Mouse (Mus musculus): ENCODE data around the gene Cabp7. TPM values are rescaled to one million over a fixed set of nuclear protein-coding genes. Genes with fewer than 3 reads are reported as not detected.

Gene Cabp7
- total and polyA plus RNA-seq, 2 experiments = not detected

DNA sequence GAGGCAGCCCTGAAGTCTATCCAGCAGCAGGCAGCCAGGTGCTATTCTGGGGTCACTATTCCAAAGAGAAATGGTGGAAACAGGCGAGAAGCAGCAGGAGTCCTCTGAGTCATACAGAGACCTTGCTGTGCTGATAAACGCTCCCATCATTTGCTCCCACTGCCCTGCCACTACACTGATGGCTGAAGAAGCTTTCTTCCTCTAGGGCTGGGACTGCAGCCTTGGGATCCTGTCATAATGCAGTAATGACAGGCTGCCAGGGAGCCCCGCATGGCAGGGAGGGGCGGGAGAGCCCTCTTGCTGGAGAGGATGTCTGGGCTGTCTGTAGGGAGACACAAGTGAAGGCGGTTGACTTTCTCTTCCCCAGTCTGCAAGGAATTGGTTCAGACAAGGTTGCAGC is 17.9 kb upstream of the Cabp7 start:
- Histone ChIP-seq H3K4me3 (ENCODE audit: insufficient read depth, low read depth, low read length) (no peak overlapping the region), H3K79me2 (ENCODE audit: control insufficient read depth, insufficient read depth, low read length) (no peaks in the 10 kb centered on the region), H3K27me3 (ENCODE audit: control insufficient read depth, insufficient read depth, low read length) (no peaks in the 10 kb centered on the region), H3K4me1 (ENCODE audit: control insufficient read depth, insufficient read depth, low read length) (no peaks in the 10 kb centered on the region), H3K36me3 (ENCODE audit: control insufficient read depth, insufficient read depth, low read length) (no peaks in the 10 kb centered on the region; the same call in 1 of the 2 replicates), H3K9ac (ENCODE audit: low read depth, low read length) (no peak overlapping the region), H3K27ac (replicated peaks; ENCODE audit: insufficient read depth, low read depth, low read length) (no peak overlapping the region)
- TF ChIP-seq POLR2A (IDR thresholded peaks at IDR 0.05; ENCODE audit: extremely low read depth, insufficient read depth, low read length) = no peak
- TF ChIP-seq CTCF (IDR thresholded peaks at IDR 0.05; ENCODE audit: low read depth, low read length) = no peak
- WGBS = 58% methylated on average over 5 of the region's 5 CpGs
- DNase-seq (ENCODE audit: extremely low read depth, low read depth, low spot score) = no peak

- no peaks in the 10 kb centered on the region for H3K36me3 ChIP-seq (ENCODE audit: control insufficient read depth, insufficient read depth, low read length)
- H3K27ac ChIP-seq (replicated peaks; ENCODE audit: insufficient read depth, low read depth, low read length) = no peak overlapping the region
- no peak for TF ChIP-seq CTCF (IDR thresholded peaks at IDR 0.05; ENCODE audit: low read depth, low read length)
- no peak for TF ChIP-seq POLR2A (IDR thresholded peaks at IDR 0.05; ENCODE audit: extremely low read depth, insufficient read depth, low read length)
- H3K27me3 ChIP-seq (ENCODE audit: control insufficient read depth, insufficient read depth, low read length) = no peaks in the 10 kb centered on the region
- H3K4me3 ChIP-seq (ENCODE audit: insufficient read depth, low read depth, low read length) = no peak overlapping the region
- no peaks in the 10 kb centered on the region for H3K4me1 ChIP-seq (ENCODE audit: control insufficient read depth, insufficient read depth, low read length)
- no peak for DNase-seq (ENCODE audit: extremely low read depth, low read depth, low spot score)
- no peak overlapping the region for H3K9ac ChIP-seq (ENCODE audit: low read depth, low read length)
- 20% methylated on average over 5 of the region's 5 CpGs for WGBS
- no peaks in the 10 kb centered on the region for H3K79me2 ChIP-seq (ENCODE audit: control insufficient read depth, insufficient read depth, low read length)
Measured at GRCm38 (mm10) chr11:4763631-4764030, 17.1 kb upstream of the Cabp7 start.

DNA sequence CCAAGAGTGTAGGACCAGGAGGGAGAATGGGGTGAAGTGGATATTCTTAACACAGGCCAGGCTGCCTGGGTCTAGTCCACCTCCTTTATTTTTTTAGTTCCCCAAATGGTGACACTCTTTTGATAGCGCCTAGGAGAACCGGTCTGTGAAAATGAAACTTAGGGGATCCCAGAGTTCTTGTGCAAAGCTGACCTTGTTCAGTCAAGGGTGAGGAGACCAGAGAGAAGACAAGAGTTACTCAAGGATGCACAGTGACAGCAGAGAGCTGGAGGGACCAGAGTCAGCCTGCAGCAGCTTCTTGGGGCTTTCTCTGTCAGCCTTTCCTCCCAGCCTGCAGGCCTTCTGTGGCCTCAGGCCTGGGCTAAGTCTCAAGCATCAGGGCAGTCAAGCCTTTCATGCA is 15.9 kb upstream of the Cabp7 start:
- H3K4me3 ChIP-seq (ENCODE audit: insufficient read depth, low read depth, low read length) = no peak overlapping the region
- DNase-seq (ENCODE audit: extremely low read depth, low read depth, low spot score) = no peak
- no peaks in the 10 kb centered on the region for H3K27me3 ChIP-seq (ENCODE audit: control insufficient read depth, insufficient read depth, low read length)
- no peak for TF ChIP-seq POLR2A (IDR thresholded peaks at IDR 0.05; ENCODE audit: extremely low read depth, insufficient read depth, low read length)
- TF ChIP-seq CTCF (IDR thresholded peaks at IDR 0.05; ENCODE audit: low read depth, low read length) = no peak
- no peak overlapping the region for H3K27ac ChIP-seq (replicated peaks; ENCODE audit: insufficient read depth, low read depth, low read length)
- WGBS = 30% methylated on average over 2 of the region's 2 CpGs
- no peaks in the 10 kb centered on the region for H3K4me1 ChIP-seq (ENCODE audit: control insufficient read depth, insufficient read depth, low read length)
- no peaks in the 10 kb centered on the region for H3K36me3 ChIP-seq (ENCODE audit: control insufficient read depth, insufficient read depth, low read length)
- H3K9ac ChIP-seq (ENCODE audit: low read depth, low read length) = no peak overlapping the region
- no peaks in the 10 kb centered on the region for H3K79me2 ChIP-seq (ENCODE audit: control insufficient read depth, insufficient read depth, low read length)

DNA sequence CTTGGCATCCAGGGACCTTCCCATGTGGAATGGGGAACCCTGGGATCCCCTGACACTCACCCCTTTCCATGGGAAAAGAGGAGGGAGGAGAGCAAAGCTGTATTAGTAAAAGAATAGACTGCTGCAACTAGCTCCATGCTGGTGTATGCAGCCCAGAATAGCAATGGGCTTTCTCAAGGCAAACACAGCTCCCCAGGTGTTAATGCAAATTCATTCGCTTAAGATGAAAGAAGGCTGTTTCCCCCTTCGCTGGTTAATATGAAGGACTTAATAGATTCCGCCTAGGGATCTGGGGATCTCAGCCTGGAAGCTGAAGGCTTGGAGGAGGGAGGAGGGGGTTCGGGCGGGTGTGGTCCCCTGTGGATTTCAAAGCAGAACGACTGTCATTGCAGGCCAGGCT is 15.4 kb upstream of the Cabp7 start:
- Histone ChIP-seq H3K27me3 (ENCODE audit: control insufficient read depth, insufficient read depth, low read length) (no peaks in the 10 kb centered on the region), H3K27ac (replicated peaks; ENCODE audit: insufficient read depth, low read depth, low read length) (no peak overlapping the region), H3K4me3 (ENCODE audit: insufficient read depth, low read depth, low read length) (no peak overlapping the region), H3K4me1 (ENCODE audit: control insufficient read depth, insufficient read depth, low read length) (no peaks in the 10 kb centered on the region), H3K9ac (ENCODE audit: low read depth, low read length) (no peak overlapping the region), H3K36me3 (ENCODE audit: control insufficient read depth, insufficient read depth, low read length) (no peaks in the 10 kb centered on the region), H3K79me2 (ENCODE audit: control insufficient read depth, insufficient read depth, low read length) (no peaks in the 10 kb centered on the region)
- WGBS = 28% methylated on average over 6 of the region's 6 CpGs
- DNase-seq (ENCODE audit: extremely low read depth, low read depth, low spot score) = no peak
- no peak for TF ChIP-seq CTCF (IDR thresholded peaks at IDR 0.05; ENCODE audit: low read depth, low read length)
- TF ChIP-seq POLR2A (IDR thresholded peaks at IDR 0.05; ENCODE audit: extremely low read depth, insufficient read depth, low read length) = no peak

DNA sequence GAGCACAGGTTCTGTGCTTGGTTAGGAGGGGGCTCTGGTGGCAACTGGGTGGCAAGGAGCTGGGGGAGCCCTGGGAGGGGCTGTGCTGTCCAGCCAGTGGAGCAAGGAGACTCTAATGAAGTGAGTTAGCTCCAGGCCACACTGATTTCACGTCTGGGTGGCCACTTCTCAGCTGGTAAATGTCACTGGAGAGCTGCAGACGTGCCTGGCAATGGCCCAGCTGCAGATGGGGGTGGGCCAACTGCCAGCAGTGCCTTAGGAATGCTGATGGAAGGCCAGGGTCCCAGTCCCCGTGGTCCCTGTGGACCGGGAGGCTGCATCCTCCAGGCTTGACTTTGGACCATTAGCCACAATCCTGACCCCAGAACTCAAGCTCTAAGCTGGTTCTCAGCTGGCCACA is 13.9 kb upstream of the Cabp7 start:
- Histone ChIP-seq H3K9ac (ENCODE audit: low read depth, low read length) (no peak overlapping the region), H3K4me3 (ENCODE audit: insufficient read depth, low read depth, low read length) (no peak overlapping the region), H3K27me3 (ENCODE audit: control insufficient read depth, insufficient read depth, low read length) (no peaks in the 10 kb centered on the region), H3K27ac (replicated peaks; ENCODE audit: insufficient read depth, low read depth, low read length) (no peak overlapping the region), H3K4me1 (ENCODE audit: control insufficient read depth, insufficient read depth, low read length) (no peaks in the 10 kb centered on the region), H3K79me2 (ENCODE audit: control insufficient read depth, insufficient read depth, low read length) (no peaks in the 10 kb centered on the region), H3K36me3 (ENCODE audit: control insufficient read depth, insufficient read depth, low read length) (no peaks in the 10 kb centered on the region)
- no peak for DNase-seq (ENCODE audit: extremely low read depth, low read depth, low spot score)
- WGBS = 57% methylated on average over 4 of the region's 4 CpGs
- TF ChIP-seq POLR2A (IDR thresholded peaks at IDR 0.05; ENCODE audit: extremely low read depth, insufficient read depth, low read length) = no peak
- TF ChIP-seq CTCF (IDR thresholded peaks at IDR 0.05; ENCODE audit: low read depth, low read length) = no peak

- Histone ChIP-seq H3K27ac (replicated peaks; ENCODE audit: insufficient read depth, low read depth, low read length) (no peak overlapping the region), H3K79me2 (ENCODE audit: control insufficient read depth, insufficient read depth, low read length) (no peaks in the 10 kb centered on the region), H3K9ac (ENCODE audit: low read depth, low read length) (no peak overlapping the region), H3K4me3 (ENCODE audit: insufficient read depth, low read depth, low read length) (no peak overlapping the region), H3K27me3 (ENCODE audit: control insufficient read depth, insufficient read depth, low read length) (no peaks in the 10 kb centered on the region), H3K36me3 (ENCODE audit: control insufficient read depth, insufficient read depth, low read length) (no peaks in the 10 kb centered on the region), H3K4me1 (ENCODE audit: control insufficient read depth, insufficient read depth, low read length) (no peaks in the 10 kb centered on the region)
- no peak for DNase-seq (ENCODE audit: extremely low read depth, low read depth, low spot score)
- TF ChIP-seq POLR2A (IDR thresholded peaks at IDR 0.05; ENCODE audit: extremely low read depth, insufficient read depth, low read length) = no peak
- no peak for TF ChIP-seq CTCF (IDR thresholded peaks at IDR 0.05; ENCODE audit: low read depth, low read length)
- WGBS = 74% methylated on average over 4 of the region's 4 CpGs
Measured at GRCm38 (mm10) chr11:4757789-4758158, 11.2 kb upstream of the Cabp7 start.

Data from liver, adult 2 months (tissue).